Mouse (Mus musculus) forebrain, embryonic 16.5 days (tissue): Measurements from ENCODE around the gene Csf1. TPM values are rescaled to one million over a fixed set of nuclear protein-coding genes. Genes with fewer than 3 reads are reported as not detected.

Experiments
- ATAC-seq: fragments of 200-750 bp; cut with Nextera tagmentation; 2 replicates; pipeline ENCODE4 v1.8.0; 2017; ENCODE audit warnings: mild to moderate bottlenecking, moderate library complexity
- H3K27ac ChIP-seq: fragments of 300-500 bp; sonication (generic); 2 replicates; pipeline ENCODE4 v1.5.1; 2014; ENCODE audit warnings: low read length, control low read depth
- H3K27me3 ChIP-seq: fragments of 300-500 bp; sonication (generic); replicated peaks from 2 replicates; pipeline ENCODE4 v1.6.1; 2014; ENCODE audit warnings: low read length; ENCODE audit not compliant: control insufficient read depth, insufficient read depth
- H3K36me3 ChIP-seq: fragments of 300-500 bp; sonication (generic); 2 replicates; pipeline ENCODE4 v1.6.1; 2014; ENCODE audit not compliant: control insufficient read depth, insufficient read depth
- H3K4me1 ChIP-seq: fragments of 300-500 bp; sonication (generic); replicated peaks from 2 replicates; pipeline ENCODE4 v1.6.1; 2014; ENCODE audit warnings: low read length; ENCODE audit not compliant: control insufficient read depth, insufficient read depth
- H3K4me2 ChIP-seq: fragments of 300-500 bp; sonication (generic); 2 replicates; pipeline ENCODE4 v1.6.1; 2014; ENCODE audit warnings: mild to moderate bottlenecking, low read length, control low read depth
- H3K4me3 ChIP-seq: fragments of 300-500 bp; sonication (generic); replicated peaks from 2 replicates; pipeline ENCODE4 v1.5.1; 2014; ENCODE audit warnings: mild to moderate bottlenecking, low read length, control low read depth
- H3K9ac ChIP-seq: fragments of 300-500 bp; sonication (generic); replicated peaks from 2 replicates; pipeline ENCODE4 v1.6.1; 2014; ENCODE audit warnings: low read depth, low read length, control low read depth
- H3K9me3 ChIP-seq: fragments of 300-500 bp; sonication (generic); 2 replicates; pipeline ENCODE4 v1.6.1; 2016; ENCODE audit warnings: low read length; ENCODE audit not compliant: control insufficient read depth
- WGBS: fragments of 180-500 bp; shearing (Covaris S2); extraction: QIAGEN DNeasy Blood & Tissue Kit; methylation state at CpG from one replicate; pipeline ENCODE4 v1.1.7; 2014; 5-methylcytosine and 5-hydroxymethylcytosine counted together
- polyA plus RNA-seq: library from polyadenylated mRNA; unstranded; fragments of >200 nt; fragmentation: Nextera tagmentation; extraction: Ambion mirVana; gene quantifications from 2 replicates; pipeline ENCODE4 v1.2.1, GENCODE M21; 2015

Gene Csf1
- polyA plus RNA-seq, 1 experiment from 2014 or later = 7.3 TPM

DNA sequence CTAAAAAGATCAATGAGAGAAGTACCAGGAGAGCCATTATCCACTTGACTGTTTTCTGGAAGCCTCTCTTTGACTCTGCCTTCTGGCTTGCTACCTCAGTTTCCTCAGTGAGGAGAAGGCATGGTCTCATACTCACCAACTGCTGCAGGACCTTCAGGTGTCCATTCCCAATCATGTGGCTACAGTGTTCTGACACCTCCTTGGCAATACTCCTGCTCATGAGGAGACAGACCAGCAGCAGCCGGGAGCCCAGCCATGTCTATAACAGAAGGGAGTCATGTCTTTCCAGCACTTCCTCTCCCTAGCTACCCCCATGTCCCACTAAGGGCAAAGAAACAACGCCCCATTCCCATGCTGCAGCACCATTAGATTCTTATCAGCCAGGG, 3.8 kb downstream of the Csf1 start:
- Histone ChIP-seq H3K4me2 (no peak overlapping the region), H3K27me3 (no peaks in the 10 kb centered on the region), H3K9me3 (no peaks in the 10 kb centered on the region), H3K9ac (no peak overlapping the region), H3K36me3 (no peaks in the 10 kb centered on the region), H3K27ac (no peak overlapping the region), H3K4me3 (no peak overlapping the region), H3K4me1 (peaks cover 31% of the 10 kb centered on the region)
- WGBS = 85% methylated on average over 2 of the region's 2 CpGs
- no peak for ATAC-seq

DNA sequence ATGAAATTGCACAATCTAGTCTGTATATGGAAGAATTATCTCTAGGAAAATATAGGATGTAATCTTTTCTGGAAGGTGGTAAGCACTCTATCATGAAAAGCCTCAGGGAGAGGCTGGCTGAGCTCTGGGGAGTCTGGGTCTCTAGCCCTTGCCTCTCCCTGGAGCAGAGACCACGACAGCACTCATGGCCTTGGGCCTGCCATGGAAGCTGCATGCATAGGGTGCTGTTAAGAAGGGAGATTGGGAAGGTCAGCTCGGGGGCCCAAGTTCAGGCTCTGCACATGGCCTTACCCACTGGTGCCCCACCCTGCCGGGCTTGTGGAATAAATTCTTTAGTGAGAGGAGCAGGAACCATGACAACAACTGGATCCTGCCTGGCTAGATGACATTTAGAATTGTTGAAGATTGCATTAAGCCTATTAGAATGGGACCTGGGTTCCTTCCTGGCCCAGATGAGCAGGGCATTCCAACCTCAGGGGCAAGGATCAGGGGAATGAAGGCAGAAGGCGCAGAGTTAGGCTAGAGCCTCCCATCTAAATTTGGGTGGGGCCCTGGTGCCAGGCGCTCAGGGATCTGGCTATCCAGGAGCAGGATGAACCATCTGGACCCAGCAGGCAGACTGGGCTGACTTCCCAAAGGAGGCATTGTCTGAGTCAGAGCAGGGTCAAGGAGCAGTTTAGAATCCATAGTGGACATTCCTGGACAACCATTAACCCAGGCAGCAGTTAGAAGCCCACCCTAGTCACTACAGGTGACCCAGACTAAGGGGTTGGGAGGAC, 4.4 kb downstream of the Csf1 start:
- Histone ChIP-seq H3K27ac (no peak overlapping the region), H3K4me2 (no peak overlapping the region), H3K36me3 (no peaks in the 10 kb centered on the region), H3K4me3 (no peak overlapping the region), H3K4me1 (peaks cover 36% of the 10 kb centered on the region), H3K9ac (no peak overlapping the region), H3K9me3 (no peaks in the 10 kb centered on the region), H3K27me3 (no peaks in the 10 kb centered on the region)
- 64% methylated on average over 5 of the region's 5 CpGs for WGBS
- no peak for ATAC-seq

- H3K4me1 ChIP-seq = peaks cover 43% of the 10 kb centered on the region
- H3K27ac ChIP-seq = no peak overlapping the region
- no peaks in the 10 kb centered on the region for H3K9me3 ChIP-seq
- no peak overlapping the region for H3K4me2 ChIP-seq
- H3K4me3 ChIP-seq = no peak overlapping the region
- H3K9ac ChIP-seq = no peak overlapping the region
- 45% methylated on average over 3 of the region's 3 CpGs for WGBS
- H3K36me3 ChIP-seq = no peaks in the 10 kb centered on the region
- no peaks in the 10 kb centered on the region for H3K27me3 ChIP-seq
- no peak for ATAC-seq
Observed at GRCm38 (mm10) chr3:107754632-107755031, 5.6 kb downstream of the Csf1 start.

DNA sequence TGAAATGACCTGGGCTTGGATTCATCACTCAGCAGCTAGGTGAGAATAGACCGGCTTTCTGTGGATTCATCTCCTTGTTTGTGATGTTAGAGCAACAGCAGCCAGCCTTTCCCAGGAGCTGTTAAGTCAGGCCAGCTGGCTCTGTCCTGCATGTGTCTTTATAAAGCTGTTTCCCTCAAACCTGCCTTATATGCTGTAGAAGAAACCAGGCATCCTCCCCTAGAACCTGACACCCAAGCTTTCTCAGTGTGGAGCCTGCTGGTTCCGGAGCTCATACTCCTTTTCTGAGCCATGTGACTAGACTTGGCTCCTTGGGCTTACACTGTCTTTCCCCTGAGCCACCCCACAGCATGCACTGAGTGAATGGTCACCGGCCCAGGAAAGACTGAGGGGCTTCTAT, 8.7 kb downstream of the Csf1 start:
- no peaks in the 10 kb centered on the region for H3K27me3 ChIP-seq
- no peaks in the 10 kb centered on the region for H3K36me3 ChIP-seq
- no peak overlapping the region for H3K4me3 ChIP-seq
- no peaks in the 10 kb centered on the region for H3K9me3 ChIP-seq
- no peak overlapping the region for H3K9ac ChIP-seq
- 0 out of 2 replicates have a peak, but pooled peaks have one; percentile 10 for ATAC-seq
- 79% methylated on average over 3 of the region's 3 CpGs for WGBS
- H3K27ac ChIP-seq = no peak overlapping the region
- peaks cover 19% of the 10 kb centered on the region for H3K4me1 ChIP-seq
- H3K4me2 ChIP-seq = no peak overlapping the region

DNA sequence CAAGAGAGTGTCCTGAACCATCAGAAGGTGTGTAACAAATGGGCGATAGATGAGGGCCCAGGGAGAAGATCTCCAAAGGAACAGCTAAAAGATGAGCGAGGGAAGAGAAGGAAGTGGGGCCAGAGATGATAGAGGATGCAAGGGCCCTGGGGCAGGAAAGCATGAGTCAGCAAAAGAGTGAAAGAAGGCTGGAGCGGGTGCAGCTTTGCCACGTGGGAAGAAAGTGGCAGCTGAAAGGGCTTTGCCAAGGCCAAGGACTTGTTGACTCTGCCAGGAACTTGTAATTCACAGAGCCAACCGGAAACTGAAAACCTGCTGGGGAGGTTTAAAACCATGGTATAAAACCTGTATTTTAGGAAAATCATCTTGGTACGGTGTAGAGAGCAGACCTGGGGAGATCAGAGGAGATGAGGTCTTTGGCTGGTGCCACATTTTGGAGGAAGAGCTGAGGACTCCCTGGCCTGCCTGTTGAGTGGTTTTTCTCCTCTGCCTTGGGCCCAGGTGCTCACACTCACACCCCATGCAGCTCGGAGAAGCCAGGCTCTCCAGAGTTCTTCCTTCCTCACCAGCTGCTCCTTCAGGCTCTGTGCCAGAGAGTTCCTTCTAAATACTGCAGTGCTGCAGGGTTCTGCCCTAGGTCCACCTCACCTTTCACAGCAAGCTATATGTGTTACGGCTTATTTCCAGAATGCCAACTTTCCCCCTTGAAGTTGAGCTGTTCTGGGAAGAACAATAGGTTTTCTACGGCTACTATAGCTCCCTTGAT, 9.3 kb downstream of the Csf1 start:
- Histone ChIP-seq H3K9me3 (no peaks in the 10 kb centered on the region), H3K4me1 (peaks cover 18% of the 10 kb centered on the region), H3K4me3 (no peak overlapping the region), H3K27me3 (no peaks in the 10 kb centered on the region), H3K36me3 (no peaks in the 10 kb centered on the region; the same call in 1 of the 2 replicates), H3K4me2 (no peak overlapping the region), H3K27ac (no peak overlapping the region), H3K9ac (no peak overlapping the region)
- 0 out of 2 replicates have a peak, but pooled peaks have one; percentile 8 for ATAC-seq
- 65% methylated on average over 9 of the region's 9 CpGs for WGBS

- no peak for ATAC-seq
- Histone ChIP-seq H3K27ac (no peak overlapping the region), H3K27me3 (no peaks in the 10 kb centered on the region), H3K9me3 (no peaks in the 10 kb centered on the region), H3K9ac (no peak overlapping the region), H3K36me3 (no peaks in the 10 kb centered on the region; the same call in 1 of the 2 replicates), H3K4me1 (peaks cover 18% of the 10 kb centered on the region), H3K4me2 (no peak overlapping the region), H3K4me3 (no peak overlapping the region)
- WGBS = 40% methylated on average over 4 of the region's 4 CpGs
Observed at GRCm38 (mm10) chr3:107749446-107749845, 10.8 kb downstream of the Csf1 start.

- Histone ChIP-seq H3K27ac (no peak overlapping the region), H3K36me3 (no peaks in the 10 kb centered on the region; the same call in 1 of the 2 replicates), H3K4me1 (peaks cover 18% of the 10 kb centered on the region), H3K4me2 (no peak overlapping the region), H3K27me3 (no peaks in the 10 kb centered on the region), H3K9ac (no peak overlapping the region), H3K4me3 (no peak overlapping the region), H3K9me3 (no peaks in the 10 kb centered on the region)
- no peak for ATAC-seq
- WGBS = 81% methylated on average over 14 of the region's 14 CpGs
Observed at GRCm38 (mm10) chr3:107748260-107748955, 11.9 kb downstream of the Csf1 start.

DNA sequence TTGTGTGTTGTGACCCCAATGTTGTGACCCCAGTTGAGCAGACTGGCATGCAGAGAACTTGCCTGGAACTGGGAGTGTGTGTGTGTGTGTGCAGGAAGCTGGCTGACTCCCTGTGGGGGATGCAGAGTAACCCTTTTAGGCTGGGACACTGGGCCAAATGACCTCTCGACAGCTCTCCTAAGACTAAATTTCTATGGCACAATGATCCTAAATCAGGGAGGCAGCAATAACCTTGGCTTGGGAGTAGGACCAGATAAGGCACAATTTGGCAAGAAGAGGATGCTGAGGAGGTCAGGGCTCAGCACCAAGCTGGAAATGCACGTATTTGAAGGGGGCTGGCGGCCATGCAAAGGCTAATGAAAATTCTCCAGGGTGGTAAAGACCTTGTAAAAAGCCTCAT, 14.2 kb downstream of the Csf1 start:
- no peaks in the 10 kb centered on the region for H3K9me3 ChIP-seq
- H3K4me3 ChIP-seq = no peak overlapping the region
- no peak overlapping the region for H3K4me2 ChIP-seq
- H3K4me1 ChIP-seq = peaks cover 20% of the 10 kb centered on the region
- no peaks in the 10 kb centered on the region for H3K27me3 ChIP-seq
- no peak overlapping the region for H3K9ac ChIP-seq
- no peak for ATAC-seq
- 81% methylated on average over 3 of the region's 3 CpGs for WGBS
- no peak overlapping the region for H3K27ac ChIP-seq
- H3K36me3 ChIP-seq = no peaks in the 10 kb centered on the region; the same call in 1 of the 2 replicates

DNA sequence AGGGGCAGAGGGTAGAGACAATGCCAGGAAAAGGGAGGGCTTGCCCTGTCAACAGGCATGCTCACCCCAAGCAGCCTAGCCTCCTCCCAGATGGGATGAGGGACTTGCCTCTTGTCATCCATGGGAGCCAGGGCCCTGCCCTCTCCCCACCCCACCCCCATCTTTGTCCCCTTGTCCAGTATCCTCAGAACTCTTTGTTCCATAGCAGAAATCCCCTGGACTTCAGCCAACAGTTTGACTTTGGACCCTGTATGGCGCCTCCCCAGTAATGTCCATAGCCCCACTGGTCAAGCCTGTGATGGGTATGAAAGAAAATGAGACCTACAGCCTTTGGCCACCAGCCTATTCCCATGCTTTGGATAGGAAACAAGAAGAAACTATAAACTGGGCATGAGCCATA, 16.6 kb downstream of the Csf1 start:
- ATAC-seq = no peak
- WGBS = 89% methylated on average over 1 of the region's 1 CpGs

More for the DNA sequence above, 16.6 kb downstream of the Csf1 start:
- no peak overlapping the region for H3K9ac ChIP-seq
- H3K4me3 ChIP-seq = no peak overlapping the region
- H3K4me2 ChIP-seq = no peak overlapping the region
- no peaks in the 10 kb centered on the region for H3K9me3 ChIP-seq
- no peaks in the 10 kb centered on the region for H3K27me3 ChIP-seq
- no peaks in the 10 kb centered on the region; the same call in 1 of the 2 replicates for H3K36me3 ChIP-seq
- H3K27ac ChIP-seq = no peak overlapping the region
- peaks cover 22% of the 10 kb centered on the region for H3K4me1 ChIP-seq
